Mouse (Mus musculus) limb, embryonic 14.5 days (tissue): Measurements from ENCODE around the gene Skap2. TPM values are rescaled to one million over a fixed set of nuclear protein-coding genes. Genes with fewer than 3 reads are reported as not detected.

Source experiments
- ATAC-seq: fragments of 200-750 bp; cut with Nextera tagmentation; 2 replicates; pipeline ENCODE4 v1.8.0; 2017; ENCODE audit warnings: low read depth, moderate number of reproducible peaks, moderate TSS enrichment; ENCODE audit not compliant: low FRiP score
- DNase-seq: peaks from one replicate; pipeline ENCODE4 v3.0.0-alpha.2; 2015; ENCODE audit warnings: low spot score
- H3K27ac ChIP-seq: fragments of 300-500 bp; sonication (generic); replicated peaks from 2 replicates; pipeline ENCODE4 v1.5.1; 2014; ENCODE audit warnings: low read depth, mild to moderate bottlenecking, low read length, moderate library complexity, mixed read lengths
- H3K27me3 ChIP-seq: fragments of 300-500 bp; sonication (generic); 2 replicates; pipeline ENCODE4 v1.6.1; 2014; ENCODE audit warnings: low read length, mixed read lengths; ENCODE audit not compliant: control insufficient read depth, insufficient read depth
- H3K36me3 ChIP-seq: fragments of 300-500 bp; sonication (generic); 2 replicates; pipeline ENCODE4 v1.6.1; 2014; ENCODE audit warnings: mild to moderate bottlenecking, low read length, moderate library complexity, mixed read lengths; ENCODE audit not compliant: control insufficient read depth, insufficient read depth
- H3K4me1 ChIP-seq: fragments of 300-500 bp; sonication (generic); 2 replicates; pipeline ENCODE4 v1.6.1; 2014; ENCODE audit warnings: antibody characterized with exemption, low read length, mixed read lengths; ENCODE audit not compliant: control insufficient read depth, insufficient read depth
- H3K4me2 ChIP-seq: fragments of 300-500 bp; sonication (generic); replicated peaks from 2 replicates; pipeline ENCODE4 v1.6.1; 2014; ENCODE audit warnings: low read depth, mild to moderate bottlenecking, low read length, moderate library complexity; ENCODE audit not compliant: severe bottlenecking
- H3K4me3 ChIP-seq: fragments of 300-500 bp; sonication (generic); replicated peaks from 2 replicates; pipeline ENCODE4 v1.5.1; 2014; ENCODE audit warnings: low read length
- H3K9ac ChIP-seq: fragments of 300-500 bp; sonication (generic); 2 replicates; pipeline ENCODE4 v1.6.1; 2014; ENCODE audit warnings: mild to moderate bottlenecking, low read depth, low read length, moderate library complexity; ENCODE audit not compliant: severe bottlenecking
- H3K9me3 ChIP-seq: fragments of 300-500 bp; sonication (generic); 2 replicates; pipeline ENCODE4 v1.6.1; 2016; ENCODE audit warnings: low read length; ENCODE audit not compliant: control insufficient read depth
- POLR2A ChIP-seq: fragments of 200-500 bp; IDR thresholded peaks from 2 replicates; pipeline ENCODE4 v1.8.0; 2012; ENCODE audit warnings: inconsistent platforms, mild to moderate bottlenecking, moderate library complexity, borderline replicate concordance; ENCODE audit not compliant: insufficient read depth, insufficient read length; ENCODE audit errors: extremely low read depth
- WGBS: fragments of 180-500 bp; shearing (Covaris S2); extraction: QIAGEN DNeasy Blood & Tissue Kit; methylation state at CpG from one replicate; pipeline ENCODE4 v1.1.7; 2014; 5-methylcytosine and 5-hydroxymethylcytosine counted together
- polyA plus RNA-seq, 2 experiments: library from polyadenylated mRNA; depleted of rRNA in 1 of 2; stranded (reverse) in 1 of 2; unstranded in 1 of 2; fragments of >200 nt; fragmentation: Nextera tagmentation in 1 of 2; extraction: Ambion mirVana in 1 of 2; gene quantifications; 2 replicates each; pipeline versions ENCODE4 v1.2.1 to v1.2.3; 2012 to 2014

The Skap2 gene
- polyA plus RNA-seq, 2 experiments, result 14.4 to 23.0 TPM

GRCm38 (mm10) chr6:51890356-51890755, 122.0 kb downstream of the Skap2 start:
- H3K27ac ChIP-seq, result no peak overlapping the region
- ATAC-seq (no peak), DNase-seq (no peak)
- no peak overlapping the region for H3K4me2 ChIP-seq
- no peaks in the 10 kb centered on the region for H3K9me3 ChIP-seq
- H3K36me3 ChIP-seq, result no peaks in the 10 kb centered on the region
- H3K4me3 ChIP-seq, result no peak overlapping the region
- 55% methylated on average over 5 of the region's 5 CpGs for WGBS
- peaks cover 19% of the 10 kb centered on the region for H3K4me1 ChIP-seq
- no peak for TF ChIP-seq POLR2A
- H3K9ac ChIP-seq, result no peak overlapping the region
- H3K27me3 ChIP-seq, result no peaks in the 10 kb centered on the region

DNA sequence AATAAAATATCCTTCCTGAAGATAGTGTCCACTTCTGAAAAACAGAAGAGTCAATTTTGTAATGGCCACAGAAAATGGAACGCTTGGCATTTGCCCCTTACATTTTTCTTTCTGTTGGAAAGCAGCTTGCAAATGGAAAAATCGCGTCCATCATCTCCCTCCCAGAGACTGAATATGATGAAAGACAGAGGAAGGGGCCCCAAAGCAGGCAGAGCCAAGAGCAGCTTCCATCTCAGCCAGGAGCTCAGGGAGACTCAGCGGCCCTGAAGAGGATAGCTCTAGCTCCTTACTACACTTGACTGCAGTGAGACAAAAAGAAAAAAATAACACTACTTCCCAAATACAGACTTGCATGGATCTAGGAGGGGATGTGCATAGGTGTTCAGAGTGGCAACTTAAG, 122.5 kb downstream of the Skap2 start:
- no peaks in the 10 kb centered on the region for H3K27me3 ChIP-seq
- H3K4me1 ChIP-seq, result peaks cover 19% of the 10 kb centered on the region
- no peaks in the 10 kb centered on the region for H3K9me3 ChIP-seq
- TF ChIP-seq POLR2A, result no peak
- H3K27ac ChIP-seq, result no peak overlapping the region
- DNase-seq (no peak), ATAC-seq (no peak)
- H3K4me2 ChIP-seq, result no peak overlapping the region
- 84% methylated on average over 4 of the region's 4 CpGs for WGBS
- no peaks in the 10 kb centered on the region for H3K36me3 ChIP-seq
- H3K9ac ChIP-seq, result no peak overlapping the region
- H3K4me3 ChIP-seq, result no peak overlapping the region

GRCm38 (mm10) chr6:51886902-51887431, 125.4 kb downstream of the Skap2 start:
- H3K36me3 ChIP-seq, result no peaks in the 10 kb centered on the region
- no peak overlapping the region for H3K4me3 ChIP-seq
- no peak for TF ChIP-seq POLR2A
- H3K27ac ChIP-seq, result no peak overlapping the region
- H3K4me2 ChIP-seq, result no peak overlapping the region
- 27% methylated on average over 3 of the region's 3 CpGs for WGBS
- H3K27me3 ChIP-seq, result no peaks in the 10 kb centered on the region
- H3K4me1 ChIP-seq, result peaks cover 19% of the 10 kb centered on the region
- ATAC-seq (no peak), DNase-seq (peak; percentile 82)
- H3K9me3 ChIP-seq, result no peaks in the 10 kb centered on the region
- no peak overlapping the region for H3K9ac ChIP-seq

DNA sequence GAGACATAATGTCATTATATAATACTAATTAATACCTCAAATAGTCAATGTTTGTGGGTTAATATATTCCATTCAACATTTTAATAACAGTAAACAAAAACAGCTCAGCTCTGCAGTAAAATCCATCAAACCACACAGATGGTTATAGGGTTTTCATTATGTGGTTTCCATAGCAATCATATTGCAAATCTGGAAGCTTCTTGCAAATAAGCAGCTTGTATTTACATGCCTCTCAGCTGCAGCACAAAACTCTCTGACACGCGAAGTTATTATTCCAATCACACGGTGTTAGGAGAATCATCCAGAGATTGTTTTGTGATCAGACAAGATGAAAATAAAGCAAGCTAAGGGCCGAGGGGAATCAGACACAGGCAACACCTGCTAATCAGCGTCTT, 129.5 kb downstream of the Skap2 start:
- H3K27ac ChIP-seq, result no peak overlapping the region
- no peaks in the 10 kb centered on the region for H3K36me3 ChIP-seq
- no peaks in the 10 kb centered on the region for H3K9me3 ChIP-seq
- 69% methylated on average over 5 of the region's 5 CpGs for WGBS
- H3K4me3 ChIP-seq, result no peak overlapping the region
- TF ChIP-seq POLR2A, result no peak
- no peak overlapping the region for H3K9ac ChIP-seq
- no peak overlapping the region for H3K4me2 ChIP-seq
- DNase-seq (no peak), ATAC-seq (no peak)
- H3K27me3 ChIP-seq, result 0 out of 2 replicates have a peak, but pooled peaks cover 6% of the 10 kb centered on the region
- H3K4me1 ChIP-seq, result peaks cover 20% of the 10 kb centered on the region

DNA sequence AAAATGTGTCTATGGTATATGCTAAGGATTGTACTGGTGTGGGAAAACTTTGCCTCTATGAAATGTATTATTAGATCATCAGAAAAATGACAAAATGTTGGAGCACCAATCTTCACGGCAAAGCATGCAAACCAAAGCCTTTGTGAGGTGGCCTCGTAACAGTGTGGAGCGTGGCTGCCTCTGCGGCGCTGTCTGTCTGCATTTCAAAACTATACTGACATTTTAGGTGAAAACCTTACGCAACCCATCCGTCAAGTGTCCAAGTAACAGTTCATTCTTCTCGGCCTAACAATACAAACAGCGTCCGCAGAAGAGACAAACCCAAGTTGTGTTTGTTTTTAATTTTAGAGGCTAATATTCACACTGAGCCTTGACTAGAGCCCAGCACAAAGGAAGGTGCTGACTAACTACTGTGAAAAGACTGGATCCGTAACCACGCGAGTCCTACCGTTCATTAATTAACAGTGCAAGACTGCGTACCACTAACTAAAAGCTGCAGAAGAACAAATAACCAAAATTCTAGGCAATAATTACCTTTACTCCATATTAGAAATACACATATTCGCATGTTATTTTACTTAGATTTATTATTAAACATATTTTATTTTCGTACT, 130.0 kb downstream of the Skap2 start:
- Histone ChIP-seq H3K9me3 (no peaks in the 10 kb centered on the region), H3K4me3 (no peak overlapping the region), H3K4me2 (no peak overlapping the region), H3K27ac (no peak overlapping the region), H3K4me1 (peaks cover 17% of the 10 kb centered on the region), H3K9ac (no peak overlapping the region), H3K27me3 (0 out of 2 replicates have a peak, but pooled peaks cover 6% of the 10 kb centered on the region), H3K36me3 (no peaks in the 10 kb centered on the region)
- no peak for ATAC-seq
- TF ChIP-seq POLR2A, result no peak
- no peak for DNase-seq
- WGBS, result 78% methylated on average over 17 of the region's 17 CpGs
